Mouse (Mus musculus) midbrain, embryonic 11.5 days (tissue): ENCODE results near the gene Cnpy3. TPM values are rescaled to one million over a fixed set of nuclear protein-coding genes. Genes with fewer than 3 reads are reported as not detected.
"Not testable (repeated sequence)": the region's sequence is repeated elsewhere in the genome, so short reads cannot be mapped to it uniquely, and the experiment has no call there.

Source experiments
- ATAC-seq: fragments of 200-750 bp; cut with Nextera tagmentation; 2 replicates; pipeline ENCODE4 v1.8.0; 2017; ENCODE audit warnings: moderate TSS enrichment, moderate library complexity; ENCODE audit not compliant: low FRiP score
- DNase-seq: peaks from one replicate; pipeline ENCODE4 v3.0.0; 2015; ENCODE audit warnings: low spot score; ENCODE audit errors: missing footprints
- H3K27ac ChIP-seq: fragments of 300-500 bp; sonication (generic); 2 replicates; pipeline ENCODE4 v1.5.1; 2014; ENCODE audit warnings: low read depth, low read length
- H3K27me3 ChIP-seq: fragments of 300-500 bp; sonication (generic); 2 replicates; pipeline ENCODE4 v1.6.1; 2014; ENCODE audit warnings: mild to moderate bottlenecking, low read length, moderate library complexity, mixed read lengths; ENCODE audit not compliant: control insufficient read depth, insufficient read depth
- H3K36me3 ChIP-seq: fragments of 300-500 bp; sonication (generic); 2 replicates; pipeline ENCODE4 v1.6.1; 2014; ENCODE audit warnings: mild to moderate bottlenecking, low read length, moderate library complexity, mixed read lengths; ENCODE audit not compliant: control insufficient read depth, insufficient read depth
- H3K4me1 ChIP-seq: fragments of 300-500 bp; sonication (generic); 2 replicates; pipeline ENCODE4 v1.6.1; 2014; ENCODE audit warnings: low read length; ENCODE audit not compliant: control insufficient read depth, insufficient read depth
- H3K4me2 ChIP-seq: fragments of 300-500 bp; sonication (generic); 2 replicates; pipeline ENCODE4 v1.6.1; 2014; ENCODE audit warnings: mild to moderate bottlenecking, moderate library complexity
- H3K4me3 ChIP-seq: fragments of 300-500 bp; sonication (generic); 2 replicates; pipeline ENCODE4 v1.5.1; 2014; ENCODE audit warnings: low read depth, low read length
- H3K9ac ChIP-seq: fragments of 300-500 bp; sonication (generic); 2 replicates; pipeline ENCODE4 v1.6.1; 2014; ENCODE audit warnings: low read length
- H3K9me3 ChIP-seq: fragments of 300-500 bp; sonication (generic); 2 replicates; pipeline ENCODE4 v1.6.1; 2016; ENCODE audit warnings: low read length; ENCODE audit not compliant: control insufficient read depth
- WGBS: fragments of 180-500 bp; shearing (Covaris S2); extraction: QIAGEN DNeasy Blood & Tissue Kit; methylation state at CpG from one replicate; pipeline ENCODE4 v1.1.7; 2014; 5-methylcytosine and 5-hydroxymethylcytosine counted together
- polyA plus RNA-seq: library from polyadenylated mRNA; unstranded; fragments of >200 nt; fragmentation: Nextera tagmentation; extraction: Ambion mirVana; gene quantifications from 2 replicates; pipeline ENCODE4 v1.2.1, GENCODE M21; 2014

The Cnpy3 gene
- 49.8 and 56.3 TPM in 2 replicates for polyA plus RNA-seq

DNA sequence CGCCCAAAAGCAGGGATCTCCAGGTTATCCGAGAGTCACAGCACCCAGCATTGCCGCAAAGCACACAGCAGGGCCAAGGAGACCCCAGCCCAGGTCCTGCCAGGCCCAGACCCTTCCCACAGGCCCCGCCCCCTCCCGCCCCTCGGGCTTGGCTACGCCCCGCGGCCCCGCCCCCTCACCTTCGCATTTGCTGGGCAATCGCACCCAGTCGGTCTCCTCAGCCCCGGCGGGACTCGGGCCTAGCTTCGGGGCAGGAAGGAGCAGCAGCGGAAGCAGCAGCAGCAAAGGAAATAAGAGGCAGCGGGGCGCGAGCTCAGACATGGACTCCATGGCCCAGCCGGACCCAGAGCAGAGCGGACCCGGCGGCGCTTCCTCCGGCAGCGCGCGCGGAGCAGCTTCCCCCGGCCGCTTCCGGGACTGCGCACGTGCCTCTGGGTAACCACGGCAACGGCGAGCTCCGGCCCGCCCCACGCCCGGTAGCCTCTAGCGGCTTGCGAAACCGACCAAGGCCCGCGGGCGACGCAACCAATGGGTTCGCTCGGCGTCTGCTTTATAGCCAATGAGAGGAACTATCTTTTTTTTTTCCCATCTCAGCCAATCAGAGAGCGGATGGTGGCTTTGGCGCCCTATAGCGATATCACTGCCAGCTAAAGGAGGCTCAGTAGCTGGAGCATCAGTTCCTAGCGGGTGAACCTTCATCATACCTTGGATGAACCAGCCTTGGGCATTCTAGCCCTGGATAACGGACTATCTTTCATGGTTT, at the start of gene Cnpy3:
TSS of gene Cnpy3 (minus strand) at position 421 of the 763 bp plus-strand sequence.
- peak within 1 kb of the TSS; percentile 79 for H3K9ac ChIP-seq
- under 1% methylated on average over 55 of the region's 58 CpGs for WGBS
- H3K36me3 ChIP-seq, result no peaks in the 10 kb centered on the region
- ATAC-seq, result peak; percentile 99
- H3K4me2 ChIP-seq, result peak within 1 kb of the TSS; percentile 79
- peaks cover 10% of the 10 kb centered on the region for H3K4me1 ChIP-seq
- peak within 1 kb of the TSS; percentile 81 for H3K4me3 ChIP-seq
- no peaks in the 10 kb centered on the region for H3K27me3 ChIP-seq
- DNase-seq, result peak; percentile 99
- H3K27ac ChIP-seq, result peak within 1 kb of the TSS; percentile 73
- no peaks in the 10 kb centered on the region for H3K9me3 ChIP-seq

DNA sequence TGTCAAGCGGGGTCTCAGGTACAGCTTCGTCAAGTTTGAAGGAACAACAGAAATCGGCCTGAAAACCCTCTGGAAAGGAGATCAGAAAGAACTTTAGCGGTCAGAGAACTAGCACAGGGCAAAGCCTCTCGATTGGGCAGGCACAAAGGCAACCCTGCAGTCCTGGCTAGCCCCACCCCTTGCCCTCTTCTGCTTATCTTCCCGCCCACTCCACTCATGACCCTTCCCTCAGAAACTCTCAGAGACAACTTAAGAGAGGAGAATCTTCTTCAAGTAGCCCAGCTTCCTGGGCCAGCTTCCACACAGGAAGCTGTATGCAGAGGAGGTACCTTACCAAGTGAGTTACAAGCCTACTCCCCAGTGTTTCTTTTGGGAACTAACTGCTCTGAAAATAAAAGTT, 49.7 kb upstream of the Cnpy3 start:
- H3K27ac ChIP-seq, result no peak overlapping the region
- H3K9me3 ChIP-seq, result no peaks in the 10 kb centered on the region
- WGBS, result 89% methylated on average over 6 of the region's 6 CpGs
- peaks cover 8% of the 10 kb centered on the region; the same call in 1 of the 2 replicates for H3K36me3 ChIP-seq
- H3K4me3 ChIP-seq, result no peak overlapping the region
- no peaks in the 10 kb centered on the region; the same call in 1 of the 2 replicates for H3K4me1 ChIP-seq
- H3K4me2 ChIP-seq, result no peak overlapping the region
- no peak overlapping the region for H3K9ac ChIP-seq
- no peaks in the 10 kb centered on the region for H3K27me3 ChIP-seq
- no peak for ATAC-seq
- DNase-seq, result no peak

DNA sequence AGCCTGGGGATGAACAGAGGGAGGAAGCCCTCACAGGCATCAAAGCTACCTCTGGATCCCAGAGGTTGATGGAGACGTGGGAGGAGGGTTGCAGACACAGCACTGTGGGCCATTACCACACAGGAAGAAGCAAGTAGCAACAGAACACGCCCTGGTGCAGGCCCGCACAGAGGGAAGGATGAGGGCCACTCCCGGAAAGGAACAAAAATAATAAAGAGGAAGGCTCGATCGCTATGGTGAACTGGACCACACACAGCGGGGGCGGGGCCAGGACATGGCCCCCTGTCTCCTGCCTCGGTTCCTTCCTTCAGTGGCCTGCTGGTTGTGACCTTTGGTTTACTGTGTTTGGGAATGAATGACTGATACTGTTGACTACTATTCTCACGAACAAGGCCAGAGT, 47.7 kb upstream of the Cnpy3 start:
- ATAC-seq, result no peak
- WGBS, result 79% methylated on average over 10 of the region's 10 CpGs
- H3K36me3 ChIP-seq, result peaks cover 2% of the 10 kb centered on the region; the same call in 1 of the 2 replicates

DNA sequence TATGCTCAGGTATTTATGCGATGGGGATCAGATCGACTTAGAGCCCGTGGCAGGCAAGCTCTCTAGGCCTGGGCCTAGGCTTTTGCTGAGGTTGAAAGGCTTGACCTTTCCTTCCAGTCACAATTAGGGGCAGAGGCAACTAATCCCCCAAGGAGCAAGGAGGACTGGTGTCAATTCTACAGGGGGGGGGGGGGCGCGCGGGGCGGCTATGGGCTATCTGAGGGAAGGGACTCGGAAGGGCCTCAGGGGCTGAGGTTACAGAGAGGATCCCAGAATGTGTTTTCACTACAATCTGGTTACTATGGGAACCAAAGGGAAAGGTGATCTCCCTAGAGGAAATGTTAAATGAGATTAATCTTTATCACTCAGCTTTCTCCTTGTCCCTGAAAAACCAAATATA, 45.4 kb upstream of the Cnpy3 start:
- Histone ChIP-seq H3K4me3 (no peak overlapping the region), H3K9me3 (no peaks in the 10 kb centered on the region), H3K36me3 (peaks cover 2% of the 10 kb centered on the region; the same call in 1 of the 2 replicates), H3K4me1 (no peaks in the 10 kb centered on the region; the same call in 1 of the 2 replicates), H3K27me3 (no peaks in the 10 kb centered on the region), H3K9ac (no peak overlapping the region), H3K4me2 (no peak overlapping the region), H3K27ac (no peak overlapping the region)
- DNase-seq, result no peak
- no peak for ATAC-seq
- whole genome bisulfite sequencing, result 26% methylated on average over 5 of the region's 8 CpGs

More for the DNA sequence above, 47.7 kb upstream of the Cnpy3 start:
- no peaks in the 10 kb centered on the region for H3K9me3 ChIP-seq
- H3K4me1 ChIP-seq, result no peaks in the 10 kb centered on the region; the same call in 1 of the 2 replicates
- H3K9ac ChIP-seq, result no peak overlapping the region
- H3K27me3 ChIP-seq, result no peaks in the 10 kb centered on the region
- DNase-seq, result no peak
- no peak overlapping the region for H3K4me2 ChIP-seq
- no peak overlapping the region for H3K27ac ChIP-seq
- H3K4me3 ChIP-seq, result no peak overlapping the region

DNA sequence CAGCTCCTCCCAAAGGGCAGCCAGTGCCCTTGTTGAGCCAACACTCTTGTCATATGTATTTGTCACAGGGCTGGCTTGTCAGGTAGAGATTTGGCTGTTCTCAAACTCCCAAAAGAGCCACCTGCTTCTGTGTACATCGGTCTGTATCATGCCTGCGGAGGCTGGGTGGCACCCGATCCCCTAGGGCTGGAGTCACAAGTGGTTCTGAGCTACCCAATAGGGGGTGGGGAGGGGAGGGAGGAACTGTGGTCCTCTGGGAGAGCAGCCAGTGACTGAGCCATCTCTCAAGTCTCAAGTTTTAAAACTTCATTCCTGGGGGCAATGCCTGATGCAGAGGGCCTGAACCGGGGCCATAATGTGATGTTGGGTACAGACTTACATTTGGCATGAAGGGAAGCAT, 44.7 kb upstream of the Cnpy3 start:
- peaks cover 2% of the 10 kb centered on the region; the same call in 1 of the 2 replicates for H3K36me3 ChIP-seq
- H3K27ac ChIP-seq, result no peak overlapping the region
- H3K27me3 ChIP-seq, result no peaks in the 10 kb centered on the region
- no peaks in the 10 kb centered on the region for H3K9me3 ChIP-seq
- H3K4me2 ChIP-seq, result no peak overlapping the region
- WGBS, result 87% methylated on average over 4 of the region's 4 CpGs
- ATAC-seq (no peak), DNase-seq (no peak)
- no peak overlapping the region for H3K4me3 ChIP-seq
- H3K9ac ChIP-seq, result no peak overlapping the region
- no peaks in the 10 kb centered on the region; the same call in 1 of the 2 replicates for H3K4me1 ChIP-seq

DNA sequence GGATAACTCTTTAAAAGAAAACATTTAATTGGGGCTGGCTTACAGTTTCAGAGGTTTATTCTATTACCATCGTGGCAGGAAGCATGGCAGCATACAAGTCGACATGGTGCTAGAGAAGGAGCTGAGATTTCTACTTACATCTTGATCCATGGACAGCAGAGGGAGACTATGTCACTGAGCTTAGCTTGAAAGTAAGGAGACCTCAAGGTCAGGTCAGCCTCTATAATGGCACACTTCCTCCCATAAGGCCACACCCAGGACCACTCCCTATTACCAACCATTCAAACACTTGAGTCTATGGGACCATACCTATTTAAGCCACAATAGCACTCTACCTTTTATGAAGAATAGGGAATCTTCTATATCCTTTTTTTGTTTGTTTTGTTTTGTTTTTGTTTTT, 40.9 kb upstream of the Cnpy3 start:
- Histone ChIP-seq H3K27me3 (no peaks in the 10 kb centered on the region), H3K4me1 (no peaks in the 10 kb centered on the region; the same call in 1 of the 2 replicates), H3K4me2 (no peak overlapping the region), H3K9me3 (no peaks in the 10 kb centered on the region), H3K36me3 (no peaks in the 10 kb centered on the region), H3K27ac (no peak overlapping the region), H3K9ac (no peak overlapping the region), H3K4me3 (no peak overlapping the region)
- 88% methylated on average over 2 of the region's 2 CpGs for WGBS
- DNase-seq, result no peak
- no peak for ATAC-seq

DNA sequence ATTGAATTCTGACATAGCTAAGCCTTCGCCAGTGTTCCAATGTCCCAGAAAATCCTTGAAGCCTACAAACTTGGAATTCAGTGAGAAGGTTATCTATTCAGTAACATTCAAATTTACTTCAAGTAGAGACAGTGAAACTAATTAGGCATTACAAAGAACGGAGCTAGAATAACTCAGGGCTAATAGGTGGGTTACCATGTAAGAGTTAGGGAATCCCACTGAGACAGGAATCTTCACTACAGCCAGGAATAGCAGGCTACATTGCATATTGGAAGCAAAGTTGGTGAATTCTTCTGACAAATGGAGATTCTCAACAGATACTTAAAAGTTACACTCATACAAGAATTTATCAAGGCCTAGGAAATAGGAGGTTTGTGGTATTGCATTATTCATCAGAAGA, 36.0 kb upstream of the Cnpy3 start:
- H3K9ac ChIP-seq, ATAC-seq, DNase-seq, H3K36me3 ChIP-seq, H3K4me3 ChIP-seq, H3K27me3 ChIP-seq, H3K4me2 ChIP-seq, H3K27ac ChIP-seq, H3K9me3 ChIP-seq, H3K4me1 ChIP-seq: not testable (repeated sequence)
- 61% methylated on average over 2 of the region's 2 CpGs for WGBS

DNA sequence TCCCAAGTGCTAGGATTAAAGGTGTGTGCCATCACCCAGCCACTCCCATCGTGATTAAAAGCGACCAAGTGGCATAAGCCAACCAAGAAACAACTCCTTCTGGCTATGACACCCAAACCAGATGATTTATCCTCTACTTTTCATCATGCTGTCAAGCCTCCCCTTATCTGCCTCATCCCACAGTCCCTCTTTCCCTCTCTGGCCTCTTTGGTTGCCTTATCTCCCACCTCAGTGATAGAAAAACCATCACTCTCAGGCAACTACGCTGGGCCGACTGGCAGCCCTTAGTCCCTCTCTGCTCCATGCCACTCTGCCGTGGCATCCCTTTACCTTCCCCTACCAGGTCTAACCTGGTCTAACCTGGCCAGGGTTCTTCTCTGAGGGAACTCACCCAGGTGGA, 34.9 kb upstream of the Cnpy3 start:
- Histone ChIP-seq H3K9ac (no peak overlapping the region), H3K4me2 (no peak overlapping the region), H3K27me3 (no peaks in the 10 kb centered on the region), H3K27ac (no peak overlapping the region), H3K4me3 (no peak overlapping the region), H3K9me3 (no peaks in the 10 kb centered on the region), H3K4me1 (no peaks in the 10 kb centered on the region), H3K36me3 (no peaks in the 10 kb centered on the region)
- WGBS, result 93% methylated on average over 5 of the region's 5 CpGs
- DNase-seq (no peak), ATAC-seq (no peak)

DNA sequence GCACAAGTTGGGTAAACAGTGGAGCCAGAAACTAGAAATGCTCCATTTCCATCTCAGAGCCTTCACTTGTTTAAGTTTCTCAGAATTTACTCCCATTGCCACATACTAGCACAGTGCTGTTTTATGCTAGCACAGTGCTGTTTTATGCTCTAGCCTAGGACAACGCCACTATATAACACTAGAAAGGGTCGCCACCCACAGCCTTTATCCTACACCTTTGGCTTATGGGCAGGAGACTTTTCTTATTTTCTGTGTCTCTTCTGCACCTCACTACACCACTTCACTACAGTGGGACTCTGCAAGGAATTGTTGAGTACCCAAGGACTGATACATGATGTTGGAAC, 31.2 kb upstream of the Cnpy3 start:
- peaks cover 5% of the 10 kb centered on the region; the same call in 1 of the 2 replicates for H3K4me1 ChIP-seq
- H3K9me3 ChIP-seq, result no peaks in the 10 kb centered on the region
- no peaks in the 10 kb centered on the region for H3K27me3 ChIP-seq
- no peak for DNase-seq
- peak overlapping the region; percentile 81; the same call in 1 of the 2 replicates for H3K27ac ChIP-seq
- peak overlapping the region; percentile 72 for H3K4me3 ChIP-seq
- H3K36me3 ChIP-seq, result peaks cover 18% of the 10 kb centered on the region
- WGBS, result 84% methylated on average over 2 of the region's 2 CpGs
- H3K9ac ChIP-seq, result no peak overlapping the region
- H3K4me2 ChIP-seq, result peak overlapping the region; percentile 42
- peak; percentile 28; the same call in 1 of the 2 replicates for ATAC-seq
